Mouse (Mus musculus): ENCODE results near the gene Muc1. TPM values are rescaled to one million over a fixed set of nuclear protein-coding genes. Genes with fewer than 3 reads are reported as not detected.

The Muc1 gene
- 0.90 and 1.3 TPM in 2 replicates for polyA plus RNA-seq (2014; fragmentation: Nextera tagmentation; extraction: Ambion mirVana)

DNA sequence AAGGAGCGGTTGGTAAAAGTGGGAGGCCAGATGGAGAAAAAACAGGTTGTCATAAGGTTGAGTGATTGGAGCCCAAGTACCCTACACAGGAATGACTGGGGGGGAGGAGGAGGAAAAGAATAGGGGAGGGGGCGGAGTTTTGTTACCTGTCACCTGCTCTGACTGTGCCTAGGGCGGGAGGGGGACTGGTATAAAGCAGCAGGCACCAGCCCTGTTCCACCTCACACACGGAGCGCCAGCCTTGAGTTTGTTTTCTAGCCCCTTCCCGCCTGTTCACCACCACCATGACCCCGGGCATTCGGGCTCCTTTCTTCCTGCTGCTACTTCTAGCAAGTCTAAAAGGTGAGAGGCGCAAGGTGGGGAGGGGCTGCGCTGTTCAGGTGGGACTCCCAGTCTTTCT, at the start of gene Muc1:
Gene Muc1, plus strand, starts transcription at position 222 of the 400 bp plus-strand sequence.
- 22% methylated on average over 10 of the region's 10 CpGs for WGBS
- Histone ChIP-seq H3K27me3 (ENCODE audit: control insufficient read depth, insufficient read depth, low read length) (peaks cover 2% of the 10 kb centered on the region; the same call in 1 of the 2 replicates), H3K4me1 (ENCODE audit: control insufficient read depth, insufficient read depth, low read length) (peaks cover 6% of the 10 kb centered on the region), H3K4me2 (ENCODE audit: low read depth, low read length) (peak within 1 kb of the TSS; percentile 90), H3K9me3 (replicated peaks; ENCODE audit: control insufficient read depth, low read length) (no peaks in the 10 kb centered on the region), H3K4me3 (ENCODE audit: low read depth, low read length) (peak within 1 kb of the TSS; percentile 52), H3K36me3 (replicated peaks; ENCODE audit: control insufficient read depth, insufficient read depth, low read depth, low read length) (no peaks in the 10 kb centered on the region), H3K27ac (replicated peaks; ENCODE audit: low read depth, low read length) (peak within 1 kb of the TSS; percentile 59), H3K9ac (replicated peaks; ENCODE audit: low read length) (peak within 1 kb of the TSS; percentile 72)
- ATAC-seq (replicated peaks; ENCODE audit: insufficient number of reproducible peaks, low FRiP score, low TSS enrichment, low read depth) (no peak), DNase-seq (ENCODE audit: low spot score) (no peak)

DNA sequence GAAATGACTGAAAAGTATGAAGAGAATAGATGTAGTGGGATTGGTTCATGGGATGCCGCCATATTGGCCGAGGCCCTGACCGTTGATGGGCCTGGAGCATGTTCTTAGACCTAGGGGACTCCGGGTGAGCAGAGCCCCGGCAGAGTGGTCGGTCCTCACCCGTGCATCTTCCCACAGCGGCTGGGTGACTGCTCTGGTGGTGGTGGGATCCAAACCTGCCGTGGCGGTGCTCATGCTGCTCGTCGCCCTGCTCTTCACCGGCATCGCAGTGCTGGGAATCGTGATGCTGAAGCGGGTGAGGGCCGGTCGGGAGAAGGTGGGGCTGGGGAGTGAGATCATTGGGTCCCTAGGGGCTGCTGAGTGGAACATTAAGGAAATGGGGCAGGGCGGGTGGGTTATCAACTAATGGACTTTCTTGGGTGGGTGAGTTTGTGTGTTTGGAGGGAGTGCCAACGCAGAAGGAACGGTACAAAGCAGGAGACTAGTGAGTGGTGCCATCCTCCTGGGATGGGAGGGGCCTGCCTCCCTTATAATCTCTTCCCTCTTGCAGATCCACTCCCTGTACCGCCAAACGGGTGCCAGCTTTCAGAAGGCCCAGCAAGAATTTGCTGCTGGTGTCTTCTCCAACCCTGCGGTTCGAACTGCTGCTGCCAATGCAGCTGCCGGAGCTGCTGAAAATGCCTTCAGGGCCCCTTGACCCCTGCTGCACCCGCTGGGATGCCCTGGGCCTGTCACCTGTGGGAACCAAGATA, 46.9 kb upstream of the Muc1 start:
- WGBS, result 94% methylated on average over 27 of the region's 27 CpGs

DNA sequence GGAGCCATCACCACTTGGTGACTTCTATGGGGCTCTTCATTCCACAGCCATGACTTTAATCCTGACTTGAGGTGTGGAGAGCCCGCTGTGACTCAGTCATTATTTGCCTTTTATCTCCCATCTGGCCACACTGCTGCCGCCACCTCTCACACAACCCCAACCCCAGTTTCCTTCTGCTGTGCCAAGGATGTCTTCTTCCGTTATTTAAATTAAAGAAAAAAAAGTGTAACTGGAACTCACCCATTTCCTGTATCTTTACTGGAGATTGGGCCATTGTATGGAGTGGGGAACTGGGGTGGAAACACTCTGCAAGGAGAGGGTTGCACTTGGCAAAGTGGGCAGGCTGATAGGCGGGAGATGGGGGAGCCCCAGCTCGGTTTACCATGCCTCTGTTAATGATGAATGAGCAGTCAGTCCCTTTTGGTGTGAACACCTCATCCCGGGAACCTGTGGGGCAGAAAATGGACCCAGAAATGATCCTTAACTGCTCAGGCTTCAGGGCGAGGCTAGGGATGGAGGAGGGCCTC, 46.3 kb upstream of the Muc1 start:
- no peaks in the 10 kb centered on the region for H3K27me3 ChIP-seq (ENCODE audit: control insufficient read depth, insufficient read depth, low read length)
- H3K4me2 ChIP-seq (ENCODE audit: low read depth, low read length), result no peak overlapping the region
- no peak overlapping the region for H3K9ac ChIP-seq (replicated peaks; ENCODE audit: low read length)
- H3K4me1 ChIP-seq (ENCODE audit: control insufficient read depth, insufficient read depth, low read length), result peaks cover 9% of the 10 kb centered on the region
- WGBS, result 56% methylated on average over 7 of the region's 7 CpGs
- H3K27ac ChIP-seq (replicated peaks; ENCODE audit: low read depth, low read length), result no peak overlapping the region
- H3K4me3 ChIP-seq (ENCODE audit: low read depth, low read length), result no peak overlapping the region
- DNase-seq (ENCODE audit: low spot score) (no peak), ATAC-seq (replicated peaks; ENCODE audit: insufficient number of reproducible peaks, low FRiP score, low TSS enrichment, low read depth) (no peak)
- H3K36me3 ChIP-seq (replicated peaks; ENCODE audit: control insufficient read depth, insufficient read depth, low read depth, low read length), result peaks cover 10% of the 10 kb centered on the region
- no peaks in the 10 kb centered on the region for H3K9me3 ChIP-seq (replicated peaks; ENCODE audit: control insufficient read depth, low read length)

More for the DNA sequence above, 46.9 kb upstream of the Muc1 start:
- Histone ChIP-seq H3K27ac (replicated peaks; ENCODE audit: low read depth, low read length) (no peak overlapping the region), H3K4me1 (ENCODE audit: control insufficient read depth, insufficient read depth, low read length) (peaks cover 9% of the 10 kb centered on the region), H3K4me2 (ENCODE audit: low read depth, low read length) (no peak overlapping the region), H3K4me3 (ENCODE audit: low read depth, low read length) (no peak overlapping the region), H3K27me3 (ENCODE audit: control insufficient read depth, insufficient read depth, low read length) (no peaks in the 10 kb centered on the region), H3K9me3 (replicated peaks; ENCODE audit: control insufficient read depth, low read length) (no peaks in the 10 kb centered on the region), H3K36me3 (replicated peaks; ENCODE audit: control insufficient read depth, insufficient read depth, low read depth, low read length) (peaks cover 10% of the 10 kb centered on the region), H3K9ac (replicated peaks; ENCODE audit: low read length) (no peak overlapping the region)
- DNase-seq (ENCODE audit: low spot score) (no peak), ATAC-seq (replicated peaks; ENCODE audit: insufficient number of reproducible peaks, low FRiP score, low TSS enrichment, low read depth) (no peak)

DNA sequence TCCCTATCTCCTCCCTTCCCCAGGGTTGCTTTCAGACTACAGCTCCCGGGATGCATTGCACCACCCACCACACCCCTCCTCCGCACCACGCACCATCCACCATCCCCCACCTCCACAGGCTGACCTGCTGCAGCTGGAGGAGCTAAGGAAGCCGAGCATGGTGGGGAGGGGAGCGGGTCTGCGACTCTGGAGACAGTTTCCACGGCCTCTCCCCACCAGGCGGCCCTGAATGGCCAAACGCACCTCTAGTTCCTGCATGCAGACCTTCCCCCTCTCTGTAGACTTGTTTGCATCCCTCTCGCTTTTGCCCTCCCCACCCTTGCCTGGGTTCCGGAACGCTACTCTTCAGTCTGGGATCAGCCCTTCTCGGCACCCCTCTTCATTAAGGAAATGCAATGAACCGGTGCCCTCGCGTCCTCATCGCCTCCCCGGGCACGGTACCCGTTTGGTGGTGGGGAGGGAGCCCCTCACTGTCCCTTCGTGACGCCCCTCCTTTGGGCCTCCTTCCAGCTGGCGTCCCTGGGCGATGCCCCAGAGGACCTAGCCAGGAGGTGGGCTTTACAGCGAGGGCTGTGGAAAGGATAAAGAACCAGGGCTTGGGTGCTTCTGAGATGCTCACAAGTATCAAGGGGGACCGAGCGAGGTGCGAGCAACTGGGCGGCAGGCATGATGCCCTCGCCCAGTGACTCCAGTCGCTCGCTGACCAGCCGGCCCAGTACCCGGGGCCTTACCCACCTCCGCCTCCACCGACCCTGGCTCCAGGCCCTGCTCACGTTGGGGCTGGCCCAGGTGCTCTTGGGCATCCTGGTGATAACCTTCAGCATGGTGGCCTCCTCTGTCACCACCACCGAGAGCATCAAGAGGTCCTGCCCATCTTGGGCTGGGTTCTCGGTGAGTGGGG, 45.5 kb upstream of the Muc1 start, which contains the start of gene Fam189b:
Gene Fam189b, plus strand, starts transcription at position 86 of the 901 bp plus-strand sequence.
- Histone ChIP-seq H3K4me1 (ENCODE audit: control insufficient read depth, insufficient read depth, low read length) (peaks cover 9% of the 10 kb centered on the region), H3K4me3 (ENCODE audit: low read depth, low read length) (peak within 1 kb of the TSS; percentile 53), H3K4me2 (ENCODE audit: low read depth, low read length) (peak within 1 kb of the TSS; percentile 86), H3K9ac (replicated peaks; ENCODE audit: low read length) (peak within 1 kb of the TSS; percentile 76), H3K36me3 (replicated peaks; ENCODE audit: control insufficient read depth, insufficient read depth, low read depth, low read length) (peaks cover 10% of the 10 kb centered on the region), H3K27ac (replicated peaks; ENCODE audit: low read depth, low read length) (peak within 1 kb of the TSS; percentile 36; the same call in 1 of the 2 replicates), H3K27me3 (ENCODE audit: control insufficient read depth, insufficient read depth, low read length) (no peaks in the 10 kb centered on the region), H3K9me3 (replicated peaks; ENCODE audit: control insufficient read depth, low read length) (no peaks in the 10 kb centered on the region)
- 6% methylated on average over 39 of the region's 39 CpGs for WGBS
- DNase-seq (ENCODE audit: low spot score), result peak; percentile 91
- peak; percentile 90 for ATAC-seq (replicated peaks; ENCODE audit: insufficient number of reproducible peaks, low FRiP score, low TSS enrichment, low read depth)

DNA sequence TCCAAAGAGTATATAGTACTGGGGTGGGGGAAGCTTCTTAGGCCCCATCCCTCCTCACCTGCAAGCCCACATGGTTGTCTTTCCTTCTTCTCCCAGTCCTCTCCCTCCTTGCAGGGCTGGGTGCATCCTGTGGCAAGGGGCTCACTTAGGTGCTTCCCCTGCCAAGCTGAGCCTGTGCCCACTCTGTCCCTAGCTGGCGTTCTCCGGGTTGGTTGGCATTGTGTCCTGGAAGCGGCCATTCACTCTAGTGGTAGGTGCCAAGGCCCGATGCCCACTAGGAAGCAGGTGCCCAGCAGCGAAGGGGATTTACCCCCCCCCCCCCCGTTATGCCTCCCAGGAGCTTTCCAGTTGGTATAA, 44.9 kb upstream of the Muc1 start:
- Histone ChIP-seq H3K27me3 (ENCODE audit: control insufficient read depth, insufficient read depth, low read length) (no peaks in the 10 kb centered on the region), H3K36me3 (replicated peaks; ENCODE audit: control insufficient read depth, insufficient read depth, low read depth, low read length) (peaks cover 10% of the 10 kb centered on the region), H3K4me3 (ENCODE audit: low read depth, low read length) (peak overlapping the region; percentile 53), H3K27ac (replicated peaks; ENCODE audit: low read depth, low read length) (no peak overlapping the region), H3K9me3 (replicated peaks; ENCODE audit: control insufficient read depth, low read length) (no peaks in the 10 kb centered on the region), H3K4me1 (ENCODE audit: control insufficient read depth, insufficient read depth, low read length) (peaks cover 7% of the 10 kb centered on the region), H3K9ac (replicated peaks; ENCODE audit: low read length) (peak overlapping the region; percentile 76), H3K4me2 (ENCODE audit: low read depth, low read length) (peak overlapping the region; percentile 86)
- WGBS, result 88% methylated on average over 5 of the region's 6 CpGs
- no peak for DNase-seq (ENCODE audit: low spot score)
- no peak for ATAC-seq (replicated peaks; ENCODE audit: insufficient number of reproducible peaks, low FRiP score, low TSS enrichment, low read depth)

DNA sequence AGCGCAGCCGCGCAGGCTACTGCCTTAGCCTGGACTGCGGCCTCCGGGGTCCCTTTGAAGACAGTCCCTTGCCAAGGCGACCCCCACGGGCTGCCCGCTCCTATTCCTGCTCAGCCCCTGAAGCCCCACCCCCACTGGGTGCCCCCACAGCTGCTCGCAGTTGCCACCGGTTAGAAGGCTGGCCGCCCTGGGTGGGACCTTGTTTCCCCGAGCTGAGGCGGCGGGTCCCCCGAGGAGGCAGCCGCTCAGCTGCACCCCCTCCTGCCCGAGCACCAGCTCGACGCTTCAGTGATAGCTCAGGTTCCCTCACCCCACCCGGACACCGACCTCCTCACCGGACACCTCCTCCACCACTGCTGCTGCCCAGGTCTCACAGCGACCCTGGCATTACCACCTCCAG, 41.7 kb upstream of the Muc1 start:
- H3K36me3 ChIP-seq (replicated peaks; ENCODE audit: control insufficient read depth, insufficient read depth, low read depth, low read length), result no peaks in the 10 kb centered on the region; the same call in 1 of the 2 replicates
- H3K27ac ChIP-seq (replicated peaks; ENCODE audit: low read depth, low read length), result no peak overlapping the region
- H3K4me1 ChIP-seq (ENCODE audit: control insufficient read depth, insufficient read depth, low read length), result peaks cover 7% of the 10 kb centered on the region
- 32% methylated on average over 23 of the region's 23 CpGs for WGBS
- no peak overlapping the region for H3K4me2 ChIP-seq (ENCODE audit: low read depth, low read length)
- no peaks in the 10 kb centered on the region for H3K9me3 ChIP-seq (replicated peaks; ENCODE audit: control insufficient read depth, low read length)
- no peak overlapping the region for H3K9ac ChIP-seq (replicated peaks; ENCODE audit: low read length)
- no peaks in the 10 kb centered on the region for H3K27me3 ChIP-seq (ENCODE audit: control insufficient read depth, insufficient read depth, low read length)
- no peak for DNase-seq (ENCODE audit: low spot score)
- ATAC-seq (replicated peaks; ENCODE audit: insufficient number of reproducible peaks, low FRiP score, low TSS enrichment, low read depth), result no peak
- H3K4me3 ChIP-seq (ENCODE audit: low read depth, low read length), result no peak overlapping the region

DNA sequence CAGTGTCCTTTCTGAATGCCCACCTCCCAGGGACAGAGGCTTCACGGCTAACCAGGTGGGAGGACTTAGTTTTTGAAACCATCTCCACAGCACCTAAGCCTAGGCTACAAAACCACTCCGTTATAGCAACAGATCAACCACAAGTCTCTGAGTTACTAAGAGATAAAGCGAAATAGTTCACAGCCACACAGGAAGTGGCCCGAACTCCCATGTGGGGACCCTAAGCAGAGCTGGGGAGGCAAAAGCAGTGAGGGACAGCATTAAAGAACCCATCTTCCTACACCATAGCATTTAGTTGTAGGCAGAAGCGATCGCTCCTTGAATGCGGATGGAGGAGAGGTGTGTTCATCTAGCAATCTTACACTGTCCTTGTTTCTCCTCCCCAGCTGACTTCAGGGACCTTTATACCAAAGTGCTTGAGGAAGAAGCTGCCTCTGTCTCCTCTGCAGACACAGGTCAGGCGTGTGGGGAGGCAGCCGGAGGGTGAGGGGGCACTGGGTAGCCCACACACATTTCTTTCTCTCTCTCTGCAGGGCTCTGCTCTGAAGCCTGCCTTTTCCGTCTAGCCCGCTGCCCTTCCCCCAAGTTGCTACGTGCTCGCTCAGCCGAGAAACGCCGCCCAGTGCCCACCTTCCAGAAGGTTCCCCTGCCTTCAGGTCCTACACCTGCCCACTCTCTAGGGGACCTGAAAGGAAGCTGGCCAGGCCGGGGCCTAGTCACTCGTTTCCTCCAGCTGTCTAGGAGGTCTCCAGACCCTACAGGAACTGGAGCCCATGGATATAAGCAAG, 41.0 kb upstream of the Muc1 start:
- 68% methylated on average over 18 of the region's 18 CpGs for WGBS
- H3K36me3 ChIP-seq (replicated peaks; ENCODE audit: control insufficient read depth, insufficient read depth, low read depth, low read length), result no peaks in the 10 kb centered on the region; the same call in 1 of the 2 replicates
- no peak for ATAC-seq (replicated peaks; ENCODE audit: insufficient number of reproducible peaks, low FRiP score, low TSS enrichment, low read depth)
- no peaks in the 10 kb centered on the region for H3K9me3 ChIP-seq (replicated peaks; ENCODE audit: control insufficient read depth, low read length)
- no peak overlapping the region for H3K4me3 ChIP-seq (ENCODE audit: low read depth, low read length)
- no peak overlapping the region for H3K4me2 ChIP-seq (ENCODE audit: low read depth, low read length)
- H3K27ac ChIP-seq (replicated peaks; ENCODE audit: low read depth, low read length), result no peak overlapping the region
- no peak overlapping the region for H3K9ac ChIP-seq (replicated peaks; ENCODE audit: low read length)
- no peaks in the 10 kb centered on the region for H3K27me3 ChIP-seq (ENCODE audit: control insufficient read depth, insufficient read depth, low read length)
- peaks cover 7% of the 10 kb centered on the region for H3K4me1 ChIP-seq (ENCODE audit: control insufficient read depth, insufficient read depth, low read length)
- DNase-seq (ENCODE audit: low spot score), result no peak
